Mouse (Mus musculus) liver, postnatal 0 days (tissue): ENCODE data around the gene Peg12.

Source experiments
- CTCF ChIP-seq: sonication (generic); IDR thresholded peaks from 2 replicates; pipeline ENCODE4 v1.5.1; 2016; ENCODE audit warnings: antibody characterized with exemption, low read depth
- EP300 ChIP-seq: IDR thresholded peaks from 2 replicates; pipeline ENCODE4 v1.6.1; 2016; ENCODE audit warnings: antibody characterized with exemption, low read depth, mild to moderate bottlenecking

DNA sequence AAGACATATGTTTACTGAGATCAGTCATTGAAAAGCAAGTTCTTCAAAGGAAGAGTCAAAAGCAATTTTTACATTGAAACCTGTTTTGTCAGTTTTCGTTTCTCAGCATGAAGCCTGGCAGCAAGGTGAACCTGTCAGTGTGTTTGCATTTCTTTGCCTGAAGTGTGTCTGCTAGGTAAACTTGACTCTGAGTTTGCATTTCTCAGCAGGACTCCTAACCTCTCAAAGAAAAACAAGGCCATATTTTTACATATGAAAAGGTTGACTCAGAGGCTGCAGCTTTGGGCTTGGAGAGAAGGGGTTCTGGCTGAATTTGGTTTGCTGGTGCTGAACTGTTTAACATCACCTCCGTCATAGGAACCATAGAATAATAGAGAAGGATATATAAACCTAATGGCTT, 21.8 kb upstream of the Peg12 start:
- no peak for TF ChIP-seq CTCF
- no peak for TF ChIP-seq EP300
